In the genomic region with DNA sequence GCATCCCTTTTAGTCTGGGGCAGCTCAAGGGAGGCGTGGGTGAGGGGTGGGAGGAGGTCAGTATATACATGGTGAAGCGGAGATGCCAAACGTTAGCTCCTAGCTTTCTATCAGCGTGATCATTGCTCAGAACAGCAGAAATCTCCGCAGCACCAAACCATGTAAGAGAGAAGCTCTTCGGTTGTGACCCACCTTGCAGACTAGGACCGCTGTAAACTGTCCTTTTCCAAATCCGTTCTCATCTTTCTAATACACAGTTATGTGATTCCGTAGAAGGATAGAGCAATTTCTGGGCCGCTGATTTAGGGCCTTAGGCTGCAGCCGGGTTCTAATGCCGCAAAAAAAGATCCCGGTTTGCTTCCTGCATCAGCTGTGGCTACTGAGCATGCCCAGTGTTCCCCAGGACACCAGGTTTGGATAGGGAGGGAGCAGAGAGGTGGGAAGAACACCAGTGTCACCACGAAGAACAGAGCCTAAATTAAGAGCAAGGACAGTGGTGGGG, we compare ENCODE assay signal across 8 mouse cellular contexts. TPM values are rescaled to one million over a fixed set of nuclear protein-coding genes. Genes with fewer than 3 reads are reported as not detected.
DNase-seq lines count a peak whose midpoint lies in the region; ATAC-seq and TF ChIP-seq lines count a peak whose summit lies in the region.

No protein-coding gene starts in this region.

- TF ChIP-seq EP300 in liver, postnatal 0 days (IDR thresholded peaks at IDR 0.05; ENCODE audit: low read depth): no peak

- H3K36me3 ChIP-seq in heart, embryonic 10.5 days: no peaks in the 10 kb centered on the region
- no peaks in the 10 kb centered on the region for H3K36me3 ChIP-seq in forebrain, embryonic 12.5 days (replicated peaks)
- H3K36me3 ChIP-seq in liver, postnatal 0 days (replicated peaks; ENCODE audit: insufficient read depth, low read length): no peaks in the 10 kb centered on the region
- no peaks in the 10 kb centered on the region for H3K36me3 ChIP-seq in small intestine, adult 2 months (ENCODE audit: control insufficient read depth, insufficient read depth, low read length)

- 0 out of 2 replicates have a peak, but pooled peaks cover 7% of the 10 kb centered on the region for H3K27me3 ChIP-seq in heart, embryonic 10.5 days (ENCODE audit: insufficient read depth, poor library complexity, severe bottlenecking)
- no peaks in the 10 kb centered on the region for H3K27me3 ChIP-seq in forebrain, embryonic 12.5 days
- H3K27me3 ChIP-seq in liver, postnatal 0 days (ENCODE audit: insufficient read depth, low read length): peaks cover 4% of the 10 kb centered on the region
- H3K27me3 ChIP-seq in small intestine, adult 2 months (ENCODE audit: control insufficient read depth, insufficient read depth, low read length): peaks cover 5% of the 10 kb centered on the region; the same call in 1 of the 2 replicates

- DNase-seq in heart, embryonic 10.5 days (ENCODE audit: low spot score): no peak
- no peak for DNase-seq in heart, adult 9 months (ENCODE audit: low spot score in 2 of 2)
- DNase-seq in brain, embryonic 14.5 days (ENCODE audit: low read depth): peak; percentile 93
- DNase-seq in layer of hippocampus, adult 18-20 months (ENCODE audit: low spot score in 2 of 2): peak; percentile 70 to 84
- DNase-seq in liver, postnatal 0 days: no peak
- DNase-seq in gastrocnemius, adult 18-20 months (ENCODE audit: low spot score): no peak

- H3K9me3 ChIP-seq in heart, embryonic 10.5 days: no peaks in the 10 kb centered on the region
- H3K9me3 ChIP-seq in forebrain, embryonic 12.5 days: no peaks in the 10 kb centered on the region
- no peaks in the 10 kb centered on the region for H3K9me3 ChIP-seq in liver, postnatal 0 days (ENCODE audit: low read length)

- H3K27ac ChIP-seq in heart, embryonic 10.5 days: peak overlapping the region; percentile 75; the same call in 1 of the 2 replicates
- H3K27ac ChIP-seq in forebrain, embryonic 12.5 days: peak overlapping the region; percentile 63
- no peak overlapping the region for H3K27ac ChIP-seq in liver, postnatal 0 days (ENCODE audit: low read depth)
- no peak overlapping the region for H3K27ac ChIP-seq in small intestine, adult 2 months (ENCODE audit: insufficient read depth, low read depth, low read length)

- no peak for TF ChIP-seq CTCF in brain, embryonic 14.5 days (IDR thresholded peaks at IDR 0.05; ENCODE audit: borderline replicate concordance, extremely low read depth, insufficient read depth, insufficient read length)
- no peak for TF ChIP-seq CTCF in liver, postnatal 0 days (IDR thresholded peaks at IDR 0.05; ENCODE audit: low read depth)
- TF ChIP-seq CTCF in small intestine, adult 2 months (IDR thresholded peaks at IDR 0.05; ENCODE audit: extremely low read depth, insufficient read length, insufficient replicate concordance, low read depth, low read length): no peak

- 3% methylated on average over 14 of the region's 14 CpGs for WGBS in heart, embryonic 10.5 days
- 1% methylated on average over 14 of the region's 14 CpGs for WGBS in forebrain, embryonic 12.5 days
- 5% methylated on average over 14 of the region's 14 CpGs for WGBS in liver, postnatal 0 days (ENCODE audit: insufficient replicate concordance)
- WGBS in small intestine, adult 2 months: 2% methylated on average over 14 of the region's 14 CpGs

- TF ChIP-seq POLR2A in brain, embryonic 14.5 days (IDR thresholded peaks at IDR 0.05; ENCODE audit: borderline replicate concordance, extremely low read depth, insufficient read depth, insufficient read length, poor library complexity, severe bottlenecking): peak; percentile 8; the same call in 1 of the 2 replicates
- TF ChIP-seq POLR2A in small intestine, adult 2 months (IDR thresholded peaks at IDR 0.05; ENCODE audit: low read depth, low read length): no peak

- H3K4me3 ChIP-seq in heart, embryonic 10.5 days: peak overlapping the region; percentile 66
- peak overlapping the region; percentile 52 for H3K4me3 ChIP-seq in forebrain, embryonic 12.5 days (replicated peaks)
- H3K4me3 ChIP-seq in liver, postnatal 0 days (ENCODE audit: low read depth, low read length): peak overlapping the region; percentile 27
- H3K4me3 ChIP-seq in small intestine, adult 2 months (ENCODE audit: low read depth, low read length): peak overlapping the region; percentile 11; the same call in 1 of the 2 replicates

- peak overlapping the region; percentile 56 for H3K9ac ChIP-seq in forebrain, embryonic 12.5 days
- 0 out of 2 replicates have a peak overlapping the region, but pooled peaks have one; percentile 16 for H3K9ac ChIP-seq in liver, postnatal 0 days (replicated peaks)

- H3K4me2 ChIP-seq in forebrain, embryonic 12.5 days: peak overlapping the region; percentile 64
- peak overlapping the region; percentile 51 for H3K4me2 ChIP-seq in liver, postnatal 0 days (ENCODE audit: low read depth, low read length)

- H3K4me1 ChIP-seq in heart, embryonic 10.5 days: peaks cover 9% of the 10 kb centered on the region
- H3K4me1 ChIP-seq in forebrain, embryonic 12.5 days: peaks cover 6% of the 10 kb centered on the region
- H3K4me1 ChIP-seq in liver, postnatal 0 days (ENCODE audit: insufficient read depth): 0 out of 2 replicates have a peak, but pooled peaks cover 4% of the 10 kb centered on the region
- H3K4me1 ChIP-seq in small intestine, adult 2 months (ENCODE audit: control insufficient read depth, insufficient read depth, insufficient read length, low read length): no peaks in the 10 kb centered on the region

- ATAC-seq in forebrain, embryonic 12.5 days (ENCODE audit: low FRiP score): peak; percentile 90
- ATAC-seq in liver, postnatal 0 days: no peak

RNA-seq across cellular contexts. Expression of gene Slc4a10, which starts 1.3 kb away (rescaled TPM):
- 0.10 and 0.55 TPM in 2 replicates for polyA plus RNA-seq in heart, embryonic 10.5 days (2016; fragmentation: Nextera tagmentation; extraction: Ambion mirVana)
- 16.8 and 21.1 TPM in 2 replicates for polyA plus RNA-seq in brain, embryonic 14.5 days (2012; rRNA removed)
- 1.5 and 1.6 TPM in 2 replicates for polyA plus RNA-seq in forebrain, embryonic 12.5 days (2016; fragmentation: Nextera tagmentation; extraction: Ambion mirVana)
- total RNA-seq in layer of hippocampus, adult 18-20 months (2021): 100 to 1,000 TPM; 209 to 223 TPM
- 0.05 TPM in 2 replicates for polyA plus RNA-seq in liver, postnatal 0 days (2015; fragmentation: Nextera tagmentation; extraction: Ambion mirVana)
- polyA plus RNA-seq in small intestine, adult 2 months (2012; rRNA removed): 0.03 and 0.06 TPM in 2 replicates
- total RNA-seq in gastrocnemius, adult 18-20 months (2021): 1 to 10 TPM in 1 of 2 experiments, under 1 TPM in 1; 0.14 to 1.0 TPM

Comparison
In these comparisons a context has a peak if more than half of its experiments do, and no peak if none do; other contexts are left out.
1. DNase-seq: peak in brain, embryonic 14.5 days (single experiment) and layer of hippocampus, adult 18-20 months (2 of 2); none in heart, embryonic 10.5 days (single experiment), heart, adult 9 months (0 of 2), liver, postnatal 0 days (single experiment) and gastrocnemius, adult 18-20 months (single experiment).
2. H3K27ac ChIP-seq: peak in heart, embryonic 10.5 days (single experiment) and forebrain, embryonic 12.5 days (single experiment); none in liver, postnatal 0 days (single experiment) and small intestine, adult 2 months (single experiment).
3. H3K4me3 ChIP-seq: peak in every context shown above with its lines; median percentile 66 in heart, embryonic 10.5 days; 52 in forebrain, embryonic 12.5 days; 27 in liver, postnatal 0 days; 11 in small intestine, adult 2 months.